Mouse (Mus musculus) retina, adult 2 months (tissue): ENCODE results near the gene Dnaaf1.

Experiments used
- DNase-seq: peaks from one replicate; pipeline ENCODE4 v3.0.0-alpha.2; 2012; ENCODE audit warnings: low read depth, low spot score

Gene Dnaaf1

DNA sequence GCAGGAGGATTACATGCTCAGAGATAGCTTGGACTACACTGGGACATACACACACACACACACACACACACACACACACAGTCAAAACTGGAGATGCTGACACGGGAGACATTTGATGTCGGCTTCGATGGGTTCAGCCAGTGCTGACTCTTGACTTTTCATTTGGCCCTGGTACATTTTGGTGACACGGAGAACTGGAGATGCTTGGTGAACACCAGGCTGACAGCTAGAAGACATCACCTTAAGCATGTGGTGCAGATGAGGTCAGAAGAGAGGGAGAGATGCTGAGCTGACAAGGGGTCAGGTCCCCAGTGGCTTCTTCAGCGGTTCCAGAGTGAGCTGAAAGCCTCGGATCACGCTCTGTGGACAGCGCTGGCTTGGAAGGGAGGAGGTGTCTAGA lies 48.0 kb downstream of the Dnaaf1 start:
- DNase-seq: no peak

DNA sequence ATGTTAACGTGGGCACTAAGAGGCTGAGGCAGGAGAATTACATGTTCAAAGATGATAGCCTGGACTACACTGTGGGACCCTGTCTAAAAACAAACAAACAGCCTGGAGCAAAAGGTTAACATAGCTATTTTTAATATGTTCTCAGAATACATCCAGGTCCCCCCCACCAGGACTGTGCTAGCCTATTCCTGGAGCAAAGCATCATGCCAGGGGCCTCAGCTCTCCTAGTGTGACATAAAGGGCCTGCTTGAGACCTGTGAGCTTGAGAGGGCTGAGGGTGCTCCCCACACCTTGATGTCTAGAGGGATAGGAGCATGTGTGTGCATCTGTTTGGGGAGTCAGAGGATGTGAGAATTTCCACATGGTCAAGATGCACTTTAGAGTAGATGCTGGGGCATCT lies 48.7 kb downstream of the Dnaaf1 start:
- no peak for DNase-seq

DNA sequence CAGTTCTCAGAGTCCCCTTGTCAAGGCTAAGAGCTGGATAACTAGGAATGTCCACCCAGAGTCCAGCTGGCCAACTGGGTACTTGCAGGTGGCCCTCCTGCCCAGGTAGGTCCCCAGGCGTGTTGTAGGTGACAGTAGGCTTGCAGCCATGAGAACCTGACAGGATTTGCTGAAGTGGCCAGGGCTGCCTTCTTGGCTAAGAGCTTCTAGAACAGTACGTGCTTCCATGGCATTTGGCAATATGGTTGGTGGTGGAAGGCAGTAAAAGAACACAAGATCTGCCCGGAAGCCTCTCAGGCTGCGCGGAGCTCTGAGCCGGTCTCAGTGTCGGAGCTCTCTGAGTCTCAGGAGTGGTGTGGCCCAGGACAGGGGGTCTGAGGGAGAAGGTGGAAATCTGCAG lies 49.9 kb downstream of the Dnaaf1 start:
- no peak for DNase-seq

DNA sequence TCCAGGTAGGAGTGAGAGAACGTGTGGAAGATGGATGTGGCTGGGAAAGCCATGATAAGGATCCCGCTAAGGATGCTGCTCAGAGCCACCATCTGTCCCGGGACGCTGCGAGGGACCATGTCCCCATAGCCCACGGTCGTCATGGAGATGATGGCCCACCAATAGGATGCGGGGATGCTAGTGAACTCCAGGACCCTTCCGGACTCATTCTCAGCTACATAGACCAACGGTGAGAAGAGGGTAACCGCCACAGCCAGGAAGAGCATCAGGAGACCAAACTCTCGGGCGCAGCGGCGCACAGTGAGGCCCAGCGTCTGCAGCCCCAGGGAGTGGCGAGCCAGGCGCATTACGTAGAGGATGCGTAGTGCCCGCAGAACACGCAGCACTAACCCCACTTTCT lies 50.8 kb downstream of the Dnaaf1 start:
- DNase-seq: no peak

DNA sequence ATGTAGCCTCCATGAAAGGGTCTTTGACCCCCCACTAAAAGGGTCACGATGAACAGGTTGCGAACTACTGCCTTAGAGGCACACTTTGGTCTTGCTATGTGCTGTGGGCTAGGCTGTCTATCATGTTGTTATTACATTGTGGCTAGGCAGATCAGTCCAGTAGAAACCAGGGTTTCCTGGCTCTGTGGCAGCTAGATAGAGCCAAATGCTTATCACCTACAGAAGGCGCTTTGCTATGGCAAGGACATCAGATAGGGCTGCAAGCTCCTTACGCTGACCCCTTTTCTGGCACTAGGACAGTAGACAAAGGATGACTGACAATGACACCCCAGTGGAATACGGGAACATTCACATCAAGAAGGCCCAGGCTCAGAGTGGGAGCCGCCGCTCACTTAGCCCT lies 52.2 kb downstream of the Dnaaf1 start:
- DNase-seq: no peak

DNA sequence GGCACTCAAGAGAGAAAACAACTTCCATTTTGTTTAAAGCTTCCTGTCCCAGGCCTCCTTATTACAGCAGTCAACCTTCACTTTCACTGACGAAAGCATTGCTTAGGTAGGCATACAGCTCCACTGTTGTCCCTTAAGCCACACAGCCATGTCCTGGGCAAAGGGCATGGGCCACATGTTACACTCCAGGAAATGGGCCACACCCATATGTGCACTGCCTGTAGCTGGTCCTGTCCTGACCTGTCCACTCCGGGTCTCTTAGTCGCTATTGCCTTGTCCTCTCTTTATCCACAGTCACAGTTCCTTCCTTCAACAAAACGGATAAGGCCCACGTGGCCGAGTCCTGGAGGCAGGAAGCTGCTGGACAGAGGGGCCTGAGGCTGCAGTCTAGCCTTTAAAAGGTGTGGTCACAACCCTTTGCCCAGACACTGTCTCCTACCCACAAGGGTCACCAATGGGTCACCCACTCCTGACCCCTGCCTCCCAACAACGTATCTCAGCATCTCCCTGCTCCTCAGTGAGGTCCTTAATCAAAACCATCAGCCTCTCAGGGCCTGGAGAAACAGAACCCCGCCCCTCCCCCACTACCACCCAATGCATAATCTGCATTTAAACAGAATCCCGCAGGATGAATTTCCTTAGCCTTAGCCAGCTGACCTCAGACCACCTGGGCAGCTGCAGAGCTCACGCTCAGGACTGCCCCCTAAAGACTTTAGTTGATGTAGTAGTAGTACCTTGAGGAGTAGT lies 52.8 kb downstream of the Dnaaf1 start:
- DNase-seq: no peak

DNA sequence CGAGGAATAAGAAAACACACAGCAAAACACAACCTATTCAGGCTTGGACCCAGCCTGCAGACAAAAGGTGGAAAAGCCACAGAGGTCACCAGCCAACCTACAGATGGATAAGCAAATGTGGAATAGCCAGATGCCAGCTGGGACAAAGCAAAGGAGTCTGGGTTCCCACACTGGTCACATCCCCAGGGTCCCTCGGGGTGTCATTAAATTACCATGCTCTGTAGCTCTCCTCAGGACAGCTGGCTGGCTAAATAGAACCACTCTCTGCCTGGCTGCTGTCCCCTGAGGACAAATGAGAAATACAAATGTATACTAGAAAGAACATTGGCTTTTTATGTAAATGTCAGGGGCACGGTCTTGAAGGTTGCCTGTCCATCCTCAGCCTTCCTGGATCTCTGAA lies 55.8 kb downstream of the Dnaaf1 start:
- DNase-seq: no peak

DNA sequence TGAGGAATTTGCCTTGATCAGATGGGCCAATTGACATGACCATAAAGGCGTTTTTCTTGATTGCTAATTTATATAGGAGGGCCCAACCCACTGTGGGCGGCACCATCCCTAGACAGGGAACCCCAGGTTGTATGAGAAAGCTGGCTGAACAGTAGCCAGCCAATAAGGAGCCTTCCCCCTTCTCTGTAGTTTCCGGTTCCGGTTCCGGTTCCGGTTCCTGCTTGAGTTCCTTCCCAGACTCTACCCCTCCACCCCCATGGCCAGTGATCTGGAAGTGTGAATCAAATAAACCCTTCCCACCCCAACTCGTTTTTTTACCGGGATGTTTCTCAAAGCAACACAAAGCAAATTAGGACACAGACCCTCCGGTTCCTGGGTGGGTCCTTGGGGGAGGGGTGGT lies 57.2 kb downstream of the Dnaaf1 start:
- DNase-seq: no peak

DNA sequence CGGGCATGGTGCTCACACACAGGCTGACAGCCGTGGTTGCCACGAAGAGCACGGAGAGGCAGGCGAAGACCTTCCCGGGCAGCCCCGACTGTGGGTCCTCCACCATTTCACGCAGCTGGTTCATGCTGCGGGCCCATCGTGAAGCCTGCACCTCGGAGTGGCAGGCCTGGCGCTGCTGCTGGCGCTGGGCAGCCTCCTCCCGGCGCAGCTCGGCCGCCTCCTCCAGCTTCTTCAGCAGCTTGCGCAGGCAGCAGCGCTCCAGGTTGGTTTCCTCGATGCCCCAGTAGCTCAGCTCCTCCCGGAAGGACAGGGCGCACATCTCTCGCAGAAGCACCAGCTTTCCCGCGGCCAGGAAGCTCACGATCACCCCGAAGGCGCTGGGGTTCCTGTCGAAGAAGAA lies 57.9 kb downstream of the Dnaaf1 start:
- DNase-seq: no peak

DNA sequence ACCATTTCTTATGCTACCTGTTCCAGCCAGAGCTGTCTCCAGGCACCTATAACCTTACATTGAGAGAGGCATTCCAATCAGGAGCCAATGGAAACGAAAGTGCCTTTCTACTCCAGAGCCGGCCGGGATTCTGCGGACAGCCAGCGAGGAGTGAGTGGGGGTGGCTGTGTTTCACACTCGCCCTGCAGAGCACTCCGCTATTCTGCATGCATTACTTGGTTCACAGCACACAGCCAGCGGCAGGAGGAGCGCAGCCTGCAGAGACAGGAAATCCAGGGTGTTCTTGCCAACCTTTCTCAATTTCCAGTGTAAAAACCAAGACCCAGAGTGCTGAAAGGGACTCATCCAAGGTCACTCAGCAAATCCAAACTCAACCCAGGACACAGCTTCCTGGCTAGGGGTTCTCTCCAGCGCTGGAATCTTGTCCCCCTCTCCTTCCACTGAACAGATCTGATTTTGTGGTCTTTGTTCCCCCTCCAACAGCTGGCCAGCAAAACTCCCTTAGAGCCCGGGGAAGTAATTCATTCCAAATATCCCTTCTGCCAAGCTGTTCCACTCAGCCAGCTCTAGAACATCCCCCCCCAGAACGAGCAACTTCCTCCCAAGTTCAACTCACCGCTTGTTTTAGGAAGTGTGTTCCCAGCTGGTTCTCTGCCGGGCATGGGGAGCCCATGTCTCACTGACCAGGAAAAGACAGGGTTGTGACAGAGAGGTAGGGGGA lies 59.7 kb downstream of the Dnaaf1 start:
- DNase-seq: no peak

DNA sequence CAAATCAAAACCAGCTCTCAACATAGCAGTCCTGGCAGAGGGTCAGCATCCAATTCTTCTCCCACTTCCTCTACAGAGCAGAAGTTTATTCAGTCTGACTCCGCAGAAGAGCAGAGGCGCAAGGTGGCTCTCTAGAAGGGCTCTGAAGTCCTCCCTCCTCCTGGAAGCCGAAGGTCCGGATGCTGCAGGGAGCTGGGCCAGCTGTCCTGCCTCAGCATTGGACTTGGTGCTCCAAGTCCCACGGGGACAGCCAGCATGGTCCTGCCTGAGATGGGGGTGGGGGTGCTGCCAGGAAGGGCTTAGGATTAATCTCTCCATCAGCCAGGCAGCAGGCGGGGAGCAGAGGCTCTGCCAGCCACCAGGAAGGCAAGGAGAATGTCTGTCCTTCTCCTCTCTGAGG lies 60.3 kb downstream of the Dnaaf1 start, which contains the start of gene Kcng4:
Gene Kcng4, minus strand, starts transcription at position 303 of the 400 bp plus-strand sequence.
- no peak for DNase-seq

DNA sequence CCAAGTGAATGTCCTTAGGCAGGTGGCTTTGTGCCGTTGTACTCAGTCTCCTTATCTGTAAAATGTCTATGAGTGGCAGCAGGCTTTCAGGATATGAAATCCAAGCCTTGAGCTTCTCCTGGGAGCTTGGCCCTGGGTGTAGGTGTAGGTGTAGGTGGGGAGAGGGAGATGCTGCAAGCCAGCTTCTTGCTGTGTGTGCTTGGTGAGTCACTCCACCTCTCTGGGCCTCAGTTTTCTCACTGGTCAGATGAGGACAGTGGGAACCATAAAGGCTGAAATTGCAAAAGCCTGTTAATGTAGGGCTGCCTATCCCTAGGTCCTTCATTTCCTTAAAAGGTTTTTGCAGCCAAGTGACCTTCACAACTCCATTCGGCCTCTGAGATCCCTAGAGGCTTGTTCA lies 60.9 kb downstream of the Dnaaf1 start:
- no peak for DNase-seq

DNA sequence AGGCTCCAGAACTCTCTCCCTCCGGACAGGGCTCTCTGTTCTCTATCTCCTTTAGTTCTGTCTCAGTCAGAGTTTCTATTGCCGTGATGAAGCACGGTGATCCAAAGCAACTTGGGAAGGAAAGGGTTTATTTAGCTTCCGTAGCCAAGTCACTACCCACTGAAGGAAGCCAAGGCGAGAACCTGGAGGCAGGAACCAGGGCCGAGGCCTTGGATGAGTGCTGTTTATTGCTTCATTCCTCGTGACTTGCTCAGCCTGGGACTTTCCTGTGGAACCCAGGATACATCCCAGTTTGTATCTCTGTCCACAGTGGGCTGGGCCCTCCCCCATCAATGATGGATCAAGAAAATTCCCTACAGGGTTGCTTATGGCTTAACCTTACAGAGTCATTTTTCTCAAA lies 61.7 kb downstream of the Dnaaf1 start:
- no peak for DNase-seq

DNA sequence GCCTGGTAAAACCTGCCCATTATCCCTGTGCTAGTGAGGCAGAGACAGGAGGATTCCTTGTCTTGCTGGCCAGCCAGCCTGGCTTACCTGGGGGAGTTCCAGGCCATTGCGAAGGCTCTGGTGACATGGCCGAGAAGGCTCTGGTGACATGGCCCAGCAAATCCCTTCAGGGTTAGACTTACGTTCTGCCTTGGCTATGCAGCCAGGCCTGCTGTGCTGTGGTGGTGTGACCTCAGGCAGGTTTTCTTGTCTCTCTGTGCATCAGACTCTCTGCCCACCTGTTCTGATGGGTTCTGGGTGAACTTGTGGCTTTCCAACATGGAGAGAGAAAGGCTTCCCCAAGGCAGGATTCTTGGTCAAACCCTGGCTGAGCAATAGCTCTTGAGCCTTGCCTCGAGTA lies 62.3 kb downstream of the Dnaaf1 start:
- DNase-seq: no peak

DNA sequence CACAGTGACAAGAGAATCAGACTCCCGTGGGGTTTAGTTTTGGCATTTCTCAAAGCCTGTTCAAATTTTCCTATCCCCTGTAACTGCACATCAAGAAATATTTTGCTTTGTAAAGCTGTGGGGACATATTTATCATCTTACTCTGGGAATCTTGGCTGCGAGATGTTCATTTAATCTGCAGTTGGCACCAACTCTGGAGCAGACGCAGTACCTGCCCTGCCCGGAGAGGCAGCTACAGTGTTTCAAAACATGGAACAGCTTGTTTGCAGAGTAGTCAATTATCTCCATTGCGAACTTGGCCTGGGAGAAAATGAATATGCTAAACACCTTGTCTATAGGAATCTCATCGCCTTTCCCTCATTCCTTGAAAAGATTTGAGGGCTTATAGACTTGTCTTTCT lies 63.2 kb downstream of the Dnaaf1 start:
- no peak for DNase-seq

DNA sequence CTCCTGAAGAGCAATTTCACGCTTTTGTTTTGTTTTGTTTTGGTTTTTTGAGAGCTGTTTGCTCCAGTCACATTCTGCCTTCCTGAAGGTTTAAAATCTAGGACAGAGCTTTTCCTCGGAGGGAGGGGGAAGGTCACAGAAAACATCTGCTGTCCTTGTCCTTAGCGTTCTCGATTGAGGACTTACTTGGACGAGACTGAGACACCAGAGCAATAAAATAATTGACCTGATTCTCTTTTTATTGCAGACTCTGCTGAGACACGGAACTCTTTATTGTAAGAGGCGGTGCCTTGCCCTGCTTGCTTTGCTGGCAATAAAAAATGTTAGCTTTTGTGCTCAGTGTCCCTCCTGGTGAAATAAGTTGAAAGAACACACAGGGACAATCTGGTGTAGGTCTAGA lies 64.8 kb downstream of the Dnaaf1 start:
- no peak for DNase-seq

DNA sequence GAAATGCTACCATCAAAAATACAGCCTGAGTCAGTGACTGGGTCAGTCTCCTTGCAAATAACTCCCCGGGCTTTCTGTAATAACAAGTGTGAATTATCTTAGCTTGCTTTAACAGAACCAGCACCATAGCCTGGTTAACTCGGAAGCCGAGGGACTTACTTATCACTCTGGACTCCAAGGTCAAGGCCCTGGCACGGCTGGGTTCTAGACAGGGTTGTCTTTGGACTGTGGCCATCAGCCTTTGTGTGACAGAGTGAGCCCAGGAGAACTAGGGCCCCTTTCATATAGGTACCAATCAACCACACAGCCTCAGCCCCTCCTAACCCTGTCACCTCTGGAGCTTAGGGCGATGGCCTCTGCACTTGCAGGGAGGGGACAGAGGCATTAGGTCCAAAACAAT lies 66.0 kb downstream of the Dnaaf1 start:
- DNase-seq: no peak

DNA sequence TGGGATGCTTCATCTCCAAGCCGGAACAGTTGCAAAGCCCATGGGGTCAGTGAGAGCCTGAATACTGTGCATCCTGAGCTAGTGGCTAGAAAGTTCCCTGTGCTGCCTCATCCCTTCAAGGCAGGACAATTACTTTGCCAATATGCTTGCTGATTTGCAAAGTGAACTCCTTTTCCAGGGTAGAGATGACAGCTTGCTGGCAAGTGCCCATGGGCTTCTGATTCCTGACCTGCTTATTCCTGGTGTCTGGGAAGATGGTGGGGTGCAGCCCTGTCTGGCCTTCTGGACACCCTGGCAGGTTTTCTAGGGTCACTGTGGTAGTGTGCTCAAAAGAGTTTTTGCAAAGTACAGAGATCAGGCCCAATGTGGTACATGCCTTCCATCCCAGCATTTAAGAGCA lies 67.9 kb downstream of the Dnaaf1 start:
- DNase-seq: no peak

DNA sequence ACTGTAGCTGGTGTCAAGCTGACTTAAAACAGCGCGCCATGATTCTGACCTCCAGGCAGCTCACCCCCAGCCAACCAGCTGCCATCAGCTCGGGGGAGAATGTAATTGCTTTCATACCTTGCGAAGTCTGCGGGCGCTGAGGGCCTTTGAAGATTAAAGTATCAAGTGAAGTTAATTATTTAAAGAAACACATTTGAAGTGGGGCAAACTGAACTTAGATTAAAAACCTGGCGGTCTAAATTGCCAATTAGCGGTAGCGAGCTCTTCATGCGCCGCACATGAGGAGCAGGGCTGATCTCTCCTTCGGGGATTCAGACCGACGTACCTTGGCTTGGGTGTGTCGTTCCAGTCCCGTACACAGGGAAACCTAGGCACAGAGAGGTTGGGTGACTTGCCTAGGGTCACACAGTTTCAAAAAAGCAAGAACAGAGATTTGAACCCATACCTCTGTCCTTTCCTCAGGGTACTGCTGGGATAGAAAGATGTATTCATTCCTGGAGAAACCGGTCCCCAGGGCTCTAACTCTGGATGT lies 69.5 kb downstream of the Dnaaf1 start:
- DNase-seq: no peak

DNA sequence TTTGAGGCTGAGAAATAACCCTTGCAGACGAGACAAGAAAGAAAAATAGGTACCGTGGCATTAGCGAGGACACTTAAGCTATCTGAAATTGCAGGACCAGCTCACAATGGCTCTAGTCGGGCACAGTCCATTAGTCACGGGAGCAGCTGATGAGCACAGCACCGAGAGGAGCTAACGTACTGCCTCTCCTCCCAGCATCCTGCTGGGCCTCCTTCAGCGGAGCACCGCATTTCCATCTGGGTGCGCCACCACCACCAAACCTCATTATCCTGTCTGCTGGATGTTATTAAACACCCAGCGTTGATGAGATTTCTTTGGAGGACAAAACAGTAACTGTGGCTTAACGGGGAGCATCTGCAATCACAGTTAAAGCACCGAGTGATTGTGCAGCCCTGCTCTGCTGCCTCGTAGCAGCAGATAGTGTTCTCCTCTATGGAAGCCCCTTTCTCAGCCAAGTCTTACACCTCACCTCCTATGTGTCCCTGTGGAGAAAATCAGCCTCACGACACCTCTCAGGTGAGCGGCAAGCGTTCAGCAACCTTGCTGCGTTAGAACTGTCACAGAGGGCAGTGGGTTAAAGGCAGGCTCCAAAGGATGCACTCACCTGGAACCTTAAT lies 70.1 kb downstream of the Dnaaf1 start:
- DNase-seq: no peak

DNA sequence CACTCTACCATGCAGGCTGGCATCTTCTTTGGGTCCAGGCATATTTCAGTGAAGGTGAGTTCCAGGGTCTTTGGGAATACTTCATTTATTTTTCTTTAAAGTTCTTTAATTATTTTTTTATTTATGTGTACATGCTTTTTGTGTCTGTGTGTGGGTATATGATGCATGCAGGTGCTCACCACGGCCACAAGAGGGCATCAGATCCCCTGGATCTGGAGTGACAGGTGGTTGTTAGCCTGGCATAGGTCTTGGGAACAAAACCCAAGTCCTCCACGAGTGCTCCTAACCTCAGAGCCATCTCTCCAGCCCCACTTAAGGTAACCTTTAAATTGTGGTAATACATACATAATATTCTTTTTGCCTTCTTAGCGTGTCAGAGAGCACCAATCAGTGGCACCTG lies 71.2 kb downstream of the Dnaaf1 start:
- DNase-seq: no peak

DNA sequence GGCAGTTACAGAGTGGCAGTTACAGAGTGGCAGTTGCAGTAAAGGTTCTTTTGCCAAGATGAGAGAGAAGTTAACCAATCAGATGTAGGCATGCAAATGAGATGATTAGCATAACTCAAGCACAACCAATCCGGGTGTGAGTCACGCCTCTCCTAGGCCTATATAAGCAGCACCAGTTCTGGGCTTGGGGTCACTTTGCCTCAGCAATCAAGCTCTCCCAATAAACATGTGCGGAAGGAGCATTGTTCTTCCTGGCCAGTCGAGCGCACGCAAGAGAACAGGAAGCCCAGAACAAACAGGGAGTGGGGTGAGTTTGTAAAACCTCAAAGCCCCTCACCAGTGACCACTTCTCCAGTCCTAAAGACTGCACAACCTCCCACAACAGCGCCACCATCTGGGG lies 71.8 kb downstream of the Dnaaf1 start:
- DNase-seq: no peak
